Mouse (Mus musculus) right cerebral cortex, postnatal 25 days (tissue): Measurements from ENCODE around the gene Thbs3.
A peak's percentile ranks its signal among the peaks of the same experiment; 100 is the strongest.

ENCODE experiments used
- DNase-seq: peaks from one replicate; pipeline ENCODE4 v3.0.0; 2022

Gene Thbs3

DNA sequence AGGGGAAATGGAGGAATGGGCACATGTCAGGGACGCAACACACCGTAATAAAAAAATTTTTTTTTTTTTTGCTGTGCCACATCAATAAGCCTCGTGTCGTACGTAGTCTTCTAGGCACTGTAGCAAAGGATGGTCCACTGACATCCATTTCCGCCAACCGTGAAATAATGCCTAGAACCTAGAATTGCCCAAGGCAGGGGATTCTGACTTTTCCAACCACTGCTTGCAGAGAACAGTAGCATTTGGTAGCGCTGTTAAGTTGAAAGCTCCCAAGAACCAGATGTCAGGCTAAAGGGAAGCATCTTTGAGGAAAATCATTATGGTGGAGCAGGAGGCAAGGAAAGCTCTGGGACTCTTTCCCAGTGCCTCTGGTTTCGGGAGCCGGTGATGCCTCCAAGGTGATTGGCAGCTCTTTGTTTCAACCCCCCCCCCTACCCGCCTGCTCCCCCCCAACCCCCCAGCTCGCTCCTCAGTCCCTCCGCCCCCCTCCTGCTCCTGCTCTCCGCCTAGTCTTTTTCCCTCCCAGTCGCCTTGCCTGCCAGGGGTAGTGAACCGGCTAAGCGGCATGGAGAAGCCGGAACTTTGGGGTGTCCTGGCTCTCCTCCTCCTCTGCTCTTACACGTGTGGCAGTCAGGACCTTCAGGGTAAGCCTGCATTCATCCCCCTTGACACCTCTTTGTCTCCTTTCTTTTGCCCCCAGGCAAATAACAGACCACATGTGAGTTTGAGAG lies at the start of gene Thbs3:
Gene Thbs3, plus strand, starts transcription at position 500 of the 731 bp plus-strand sequence.
- DNase-seq, result no peak

DNA sequence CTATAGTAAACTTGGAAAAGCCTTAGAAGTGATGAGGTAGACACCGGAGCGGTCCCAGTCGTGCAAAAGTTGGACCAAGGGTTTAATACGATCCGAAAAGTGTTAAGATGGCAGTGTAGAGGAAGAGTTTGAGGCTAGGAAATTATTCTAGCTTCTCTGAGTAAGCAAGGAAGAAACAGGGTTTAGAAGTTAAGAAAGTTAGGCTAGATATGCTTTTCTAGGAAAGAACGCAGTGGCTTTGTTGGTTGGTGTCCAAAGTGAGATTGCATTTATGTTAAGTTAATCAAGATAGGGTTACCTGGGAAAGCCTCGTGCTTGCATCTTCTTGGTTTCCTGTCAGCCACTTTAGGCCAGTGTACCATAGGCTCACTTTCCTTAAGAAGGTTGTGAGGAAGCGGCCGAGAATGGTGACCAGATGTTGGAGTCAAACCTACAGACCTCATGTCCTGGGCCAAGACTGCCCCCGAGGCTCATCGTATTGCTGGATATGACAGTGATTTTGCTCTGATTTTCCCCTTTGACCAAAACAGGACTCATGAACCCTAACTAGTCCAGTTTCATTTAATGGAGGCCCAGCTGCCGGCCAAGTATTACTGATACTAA lies 49.6 kb upstream of the Thbs3 start:
- DNase-seq, result no peak

DNA sequence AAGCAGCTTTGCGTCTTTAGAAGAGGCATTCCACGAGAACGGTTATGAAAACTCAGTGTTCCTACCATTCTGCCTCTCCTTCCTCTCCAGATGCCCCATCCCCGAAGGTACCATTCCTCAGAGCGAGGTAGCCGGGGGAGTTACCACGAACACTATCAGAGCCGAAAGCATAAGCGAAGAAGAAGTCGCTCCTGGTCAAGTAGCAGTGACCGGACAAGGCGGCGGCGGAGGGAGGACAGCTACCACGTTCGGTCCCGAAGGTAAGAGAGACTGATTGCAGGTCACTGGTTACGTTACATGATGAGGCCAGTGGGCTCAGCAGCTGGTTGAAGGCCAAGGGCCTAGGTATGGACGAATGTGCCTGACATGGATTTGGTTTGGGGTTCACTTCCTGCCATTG lies 48.0 kb upstream of the Thbs3 start:
- DNase-seq, result no peak

DNA sequence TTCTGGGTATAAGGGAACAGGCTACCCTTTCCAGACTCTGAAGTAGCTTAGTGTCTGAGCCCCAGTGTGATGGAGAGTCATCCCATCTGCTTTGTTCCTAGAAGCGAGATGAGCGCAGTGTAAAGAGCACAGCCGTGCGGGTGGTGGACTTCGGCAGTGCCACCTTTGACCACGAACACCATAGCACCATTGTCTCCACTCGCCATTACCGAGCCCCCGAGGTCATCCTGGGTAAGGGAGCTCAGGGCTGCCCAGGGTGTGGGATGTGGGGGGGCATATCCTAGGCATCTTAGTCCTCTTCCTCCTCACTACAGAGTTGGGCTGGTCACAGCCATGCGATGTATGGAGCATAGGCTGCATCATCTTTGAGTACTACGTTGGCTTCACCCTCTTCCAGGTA lies 40.1 kb upstream of the Thbs3 start:
- no peak for DNase-seq

DNA sequence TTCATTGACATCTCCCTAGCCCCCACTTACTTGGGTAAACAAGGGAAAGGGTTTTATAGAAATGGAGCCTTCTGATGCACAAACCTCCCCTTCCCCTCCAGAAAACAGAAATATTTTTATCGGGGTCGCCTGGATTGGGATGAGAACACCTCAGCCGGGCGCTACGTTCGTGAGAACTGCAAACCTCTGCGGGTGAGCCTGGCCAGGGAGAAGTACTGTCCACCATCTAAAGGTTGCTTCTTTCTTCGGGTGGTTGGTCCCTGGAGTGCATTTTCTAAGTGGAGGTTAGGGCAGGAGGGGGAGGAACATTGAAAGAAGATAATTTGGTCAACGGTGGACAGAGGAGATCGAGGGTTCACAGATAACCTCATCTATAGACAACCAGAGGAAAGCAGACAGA lies 39.4 kb upstream of the Thbs3 start:
- DNase-seq, result no peak

DNA sequence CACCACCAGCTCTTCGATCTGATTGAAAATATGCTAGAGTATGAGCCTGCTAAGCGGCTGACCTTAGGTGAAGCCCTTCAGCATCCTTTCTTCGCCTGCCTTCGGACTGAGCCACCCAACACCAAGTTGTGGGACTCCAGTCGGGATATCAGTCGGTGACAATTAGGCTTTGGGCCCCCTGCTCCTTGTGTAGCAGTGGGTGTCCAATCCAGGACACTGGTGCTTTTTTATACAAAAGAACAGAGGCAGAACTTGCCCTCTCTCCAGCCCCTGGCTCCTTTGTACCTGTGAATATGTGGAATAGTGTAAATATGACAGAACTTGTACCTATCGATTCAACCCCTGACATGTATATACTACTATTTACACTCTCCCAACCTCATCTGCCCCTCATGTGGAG lies 38.6 kb upstream of the Thbs3 start:
- no peak for DNase-seq

DNA sequence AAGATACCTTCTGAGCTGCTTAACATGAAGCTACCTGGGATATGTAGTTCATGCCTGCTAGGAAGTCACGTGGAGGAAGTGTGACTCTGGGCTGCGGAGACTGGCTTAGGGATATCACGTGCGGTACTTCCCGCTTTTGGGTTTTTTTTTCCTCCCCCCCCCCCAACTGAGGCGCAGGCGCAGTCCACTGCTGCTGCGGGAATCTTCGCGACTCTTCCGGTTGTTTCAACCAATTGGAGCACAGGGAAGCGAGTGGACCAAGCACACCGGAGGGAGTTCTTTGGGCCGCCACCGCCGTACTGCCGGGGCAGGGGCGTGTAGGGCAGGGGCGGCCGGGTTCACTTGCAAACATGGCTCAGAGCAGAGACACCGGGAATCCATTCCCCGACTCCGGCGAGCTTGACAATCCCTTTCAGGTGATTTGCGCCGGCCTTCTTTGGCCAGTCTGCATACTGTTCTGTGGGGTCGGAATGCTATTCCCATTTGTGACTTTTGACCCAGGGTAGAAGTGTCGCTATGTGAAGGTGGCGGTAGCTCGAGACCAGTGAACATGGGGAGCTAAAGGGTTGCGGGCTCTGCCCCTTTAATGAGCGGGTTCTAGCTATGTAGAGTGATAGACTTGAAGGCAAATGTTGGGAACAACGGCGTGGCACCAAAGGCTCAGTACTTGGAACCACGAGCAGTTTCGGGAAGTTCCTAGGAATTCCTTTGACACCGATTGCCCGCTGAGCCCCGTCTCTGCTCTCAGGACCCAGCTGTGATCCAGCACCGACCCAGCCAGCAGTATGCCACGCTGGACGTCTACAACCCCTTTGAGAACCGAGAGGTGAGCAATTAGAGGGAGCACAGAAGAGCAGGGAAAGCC lies 37.5 kb upstream of the Thbs3 start, which contains the start of gene Scamp3:
Gene Scamp3, plus strand, starts transcription at position 232 of the 865 bp plus-strand sequence.
- peak; percentile 86 for DNase-seq

DNA sequence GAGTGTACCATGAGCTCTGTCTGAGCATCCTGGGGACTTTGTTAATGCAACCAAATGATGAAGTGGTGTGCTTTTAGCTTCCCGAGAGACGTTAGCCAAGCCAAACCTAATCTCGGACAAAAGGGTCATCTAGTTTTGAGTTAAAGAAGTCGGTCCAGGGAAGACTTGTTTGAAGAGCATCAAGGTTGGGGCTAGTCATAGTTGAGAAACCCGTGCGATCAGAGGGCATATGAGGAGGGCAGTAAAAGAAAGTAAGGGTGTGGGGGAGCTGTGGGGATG lies 36.9 kb upstream of the Thbs3 start:
- no peak for DNase-seq

DNA sequence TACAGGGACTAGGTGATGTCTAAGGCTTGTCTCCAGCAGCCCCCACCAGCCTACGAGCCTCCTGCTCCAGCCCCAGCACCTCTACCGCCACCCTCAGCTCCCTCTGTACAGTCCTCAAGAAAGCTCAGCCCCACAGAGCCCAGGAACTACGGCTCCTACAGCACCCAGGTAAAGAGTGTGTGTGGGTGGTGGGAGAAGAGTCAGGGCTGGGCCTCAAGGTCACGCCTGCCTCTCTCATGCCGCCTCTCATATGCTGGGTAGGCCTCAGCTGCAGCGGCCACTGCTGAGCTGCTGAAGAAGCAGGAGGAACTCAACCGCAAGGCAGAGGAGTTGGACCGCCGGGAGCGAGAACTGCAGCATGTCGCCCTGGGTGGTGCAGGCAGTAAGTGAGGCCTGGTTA lies 35.9 kb upstream of the Thbs3 start:
- no peak for DNase-seq

DNA sequence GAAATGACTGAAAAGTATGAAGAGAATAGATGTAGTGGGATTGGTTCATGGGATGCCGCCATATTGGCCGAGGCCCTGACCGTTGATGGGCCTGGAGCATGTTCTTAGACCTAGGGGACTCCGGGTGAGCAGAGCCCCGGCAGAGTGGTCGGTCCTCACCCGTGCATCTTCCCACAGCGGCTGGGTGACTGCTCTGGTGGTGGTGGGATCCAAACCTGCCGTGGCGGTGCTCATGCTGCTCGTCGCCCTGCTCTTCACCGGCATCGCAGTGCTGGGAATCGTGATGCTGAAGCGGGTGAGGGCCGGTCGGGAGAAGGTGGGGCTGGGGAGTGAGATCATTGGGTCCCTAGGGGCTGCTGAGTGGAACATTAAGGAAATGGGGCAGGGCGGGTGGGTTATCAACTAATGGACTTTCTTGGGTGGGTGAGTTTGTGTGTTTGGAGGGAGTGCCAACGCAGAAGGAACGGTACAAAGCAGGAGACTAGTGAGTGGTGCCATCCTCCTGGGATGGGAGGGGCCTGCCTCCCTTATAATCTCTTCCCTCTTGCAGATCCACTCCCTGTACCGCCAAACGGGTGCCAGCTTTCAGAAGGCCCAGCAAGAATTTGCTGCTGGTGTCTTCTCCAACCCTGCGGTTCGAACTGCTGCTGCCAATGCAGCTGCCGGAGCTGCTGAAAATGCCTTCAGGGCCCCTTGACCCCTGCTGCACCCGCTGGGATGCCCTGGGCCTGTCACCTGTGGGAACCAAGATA lies 33.1 kb upstream of the Thbs3 start:
- DNase-seq, result no peak

DNA sequence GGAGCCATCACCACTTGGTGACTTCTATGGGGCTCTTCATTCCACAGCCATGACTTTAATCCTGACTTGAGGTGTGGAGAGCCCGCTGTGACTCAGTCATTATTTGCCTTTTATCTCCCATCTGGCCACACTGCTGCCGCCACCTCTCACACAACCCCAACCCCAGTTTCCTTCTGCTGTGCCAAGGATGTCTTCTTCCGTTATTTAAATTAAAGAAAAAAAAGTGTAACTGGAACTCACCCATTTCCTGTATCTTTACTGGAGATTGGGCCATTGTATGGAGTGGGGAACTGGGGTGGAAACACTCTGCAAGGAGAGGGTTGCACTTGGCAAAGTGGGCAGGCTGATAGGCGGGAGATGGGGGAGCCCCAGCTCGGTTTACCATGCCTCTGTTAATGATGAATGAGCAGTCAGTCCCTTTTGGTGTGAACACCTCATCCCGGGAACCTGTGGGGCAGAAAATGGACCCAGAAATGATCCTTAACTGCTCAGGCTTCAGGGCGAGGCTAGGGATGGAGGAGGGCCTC lies 32.4 kb upstream of the Thbs3 start:
- DNase-seq, result no peak

DNA sequence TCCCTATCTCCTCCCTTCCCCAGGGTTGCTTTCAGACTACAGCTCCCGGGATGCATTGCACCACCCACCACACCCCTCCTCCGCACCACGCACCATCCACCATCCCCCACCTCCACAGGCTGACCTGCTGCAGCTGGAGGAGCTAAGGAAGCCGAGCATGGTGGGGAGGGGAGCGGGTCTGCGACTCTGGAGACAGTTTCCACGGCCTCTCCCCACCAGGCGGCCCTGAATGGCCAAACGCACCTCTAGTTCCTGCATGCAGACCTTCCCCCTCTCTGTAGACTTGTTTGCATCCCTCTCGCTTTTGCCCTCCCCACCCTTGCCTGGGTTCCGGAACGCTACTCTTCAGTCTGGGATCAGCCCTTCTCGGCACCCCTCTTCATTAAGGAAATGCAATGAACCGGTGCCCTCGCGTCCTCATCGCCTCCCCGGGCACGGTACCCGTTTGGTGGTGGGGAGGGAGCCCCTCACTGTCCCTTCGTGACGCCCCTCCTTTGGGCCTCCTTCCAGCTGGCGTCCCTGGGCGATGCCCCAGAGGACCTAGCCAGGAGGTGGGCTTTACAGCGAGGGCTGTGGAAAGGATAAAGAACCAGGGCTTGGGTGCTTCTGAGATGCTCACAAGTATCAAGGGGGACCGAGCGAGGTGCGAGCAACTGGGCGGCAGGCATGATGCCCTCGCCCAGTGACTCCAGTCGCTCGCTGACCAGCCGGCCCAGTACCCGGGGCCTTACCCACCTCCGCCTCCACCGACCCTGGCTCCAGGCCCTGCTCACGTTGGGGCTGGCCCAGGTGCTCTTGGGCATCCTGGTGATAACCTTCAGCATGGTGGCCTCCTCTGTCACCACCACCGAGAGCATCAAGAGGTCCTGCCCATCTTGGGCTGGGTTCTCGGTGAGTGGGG lies 31.7 kb upstream of the Thbs3 start, which contains the start of gene Fam189b:
Gene Fam189b, plus strand, starts transcription at position 86 of the 901 bp plus-strand sequence.
- peak; percentile 94 for DNase-seq

DNA sequence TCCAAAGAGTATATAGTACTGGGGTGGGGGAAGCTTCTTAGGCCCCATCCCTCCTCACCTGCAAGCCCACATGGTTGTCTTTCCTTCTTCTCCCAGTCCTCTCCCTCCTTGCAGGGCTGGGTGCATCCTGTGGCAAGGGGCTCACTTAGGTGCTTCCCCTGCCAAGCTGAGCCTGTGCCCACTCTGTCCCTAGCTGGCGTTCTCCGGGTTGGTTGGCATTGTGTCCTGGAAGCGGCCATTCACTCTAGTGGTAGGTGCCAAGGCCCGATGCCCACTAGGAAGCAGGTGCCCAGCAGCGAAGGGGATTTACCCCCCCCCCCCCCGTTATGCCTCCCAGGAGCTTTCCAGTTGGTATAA lies 31.0 kb upstream of the Thbs3 start:
- peak; percentile 41 for DNase-seq

DNA sequence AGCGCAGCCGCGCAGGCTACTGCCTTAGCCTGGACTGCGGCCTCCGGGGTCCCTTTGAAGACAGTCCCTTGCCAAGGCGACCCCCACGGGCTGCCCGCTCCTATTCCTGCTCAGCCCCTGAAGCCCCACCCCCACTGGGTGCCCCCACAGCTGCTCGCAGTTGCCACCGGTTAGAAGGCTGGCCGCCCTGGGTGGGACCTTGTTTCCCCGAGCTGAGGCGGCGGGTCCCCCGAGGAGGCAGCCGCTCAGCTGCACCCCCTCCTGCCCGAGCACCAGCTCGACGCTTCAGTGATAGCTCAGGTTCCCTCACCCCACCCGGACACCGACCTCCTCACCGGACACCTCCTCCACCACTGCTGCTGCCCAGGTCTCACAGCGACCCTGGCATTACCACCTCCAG lies 27.8 kb upstream of the Thbs3 start:
- DNase-seq, result no peak

DNA sequence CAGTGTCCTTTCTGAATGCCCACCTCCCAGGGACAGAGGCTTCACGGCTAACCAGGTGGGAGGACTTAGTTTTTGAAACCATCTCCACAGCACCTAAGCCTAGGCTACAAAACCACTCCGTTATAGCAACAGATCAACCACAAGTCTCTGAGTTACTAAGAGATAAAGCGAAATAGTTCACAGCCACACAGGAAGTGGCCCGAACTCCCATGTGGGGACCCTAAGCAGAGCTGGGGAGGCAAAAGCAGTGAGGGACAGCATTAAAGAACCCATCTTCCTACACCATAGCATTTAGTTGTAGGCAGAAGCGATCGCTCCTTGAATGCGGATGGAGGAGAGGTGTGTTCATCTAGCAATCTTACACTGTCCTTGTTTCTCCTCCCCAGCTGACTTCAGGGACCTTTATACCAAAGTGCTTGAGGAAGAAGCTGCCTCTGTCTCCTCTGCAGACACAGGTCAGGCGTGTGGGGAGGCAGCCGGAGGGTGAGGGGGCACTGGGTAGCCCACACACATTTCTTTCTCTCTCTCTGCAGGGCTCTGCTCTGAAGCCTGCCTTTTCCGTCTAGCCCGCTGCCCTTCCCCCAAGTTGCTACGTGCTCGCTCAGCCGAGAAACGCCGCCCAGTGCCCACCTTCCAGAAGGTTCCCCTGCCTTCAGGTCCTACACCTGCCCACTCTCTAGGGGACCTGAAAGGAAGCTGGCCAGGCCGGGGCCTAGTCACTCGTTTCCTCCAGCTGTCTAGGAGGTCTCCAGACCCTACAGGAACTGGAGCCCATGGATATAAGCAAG lies 27.1 kb upstream of the Thbs3 start:
- DNase-seq, result no peak

DNA sequence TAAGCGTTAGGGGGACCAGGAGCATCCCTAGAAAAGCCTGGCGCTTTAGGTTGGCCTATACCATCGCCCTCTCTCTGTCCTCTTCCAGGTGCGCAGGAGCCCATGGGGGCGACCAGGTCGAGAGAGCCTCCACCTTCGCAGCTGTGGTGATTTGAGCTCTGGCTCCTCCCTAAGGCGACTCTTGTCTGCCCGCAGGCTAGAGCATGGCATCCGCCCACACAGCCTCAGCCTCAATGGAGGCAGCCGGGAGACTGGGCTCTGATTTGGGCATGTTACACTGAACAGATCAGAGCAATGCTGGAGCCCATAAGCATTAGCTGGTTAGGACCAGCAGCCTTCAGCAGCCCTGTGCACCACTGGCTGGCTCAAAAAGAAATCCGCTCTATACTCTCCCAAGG lies 26.5 kb upstream of the Thbs3 start:
- DNase-seq, result no peak

DNA sequence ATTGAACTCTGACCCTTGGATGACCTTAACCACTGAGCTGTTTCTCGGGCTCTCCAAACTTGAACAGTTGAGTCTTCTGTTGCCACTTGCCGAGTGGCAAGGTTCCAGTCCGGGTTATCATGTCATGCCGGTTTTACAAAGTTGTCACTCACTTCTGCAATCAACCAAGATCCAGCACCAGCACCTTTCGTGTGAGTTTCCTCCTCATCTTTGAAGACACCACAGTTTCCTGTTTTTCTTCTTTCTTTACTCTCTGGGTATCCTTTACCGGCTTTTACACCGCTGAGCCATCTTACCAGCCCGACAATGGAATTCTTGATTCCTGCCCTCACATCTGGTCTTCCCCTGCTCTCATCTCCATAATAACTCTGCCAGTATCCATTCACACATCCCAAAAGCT lies 24.5 kb upstream of the Thbs3 start:
- no peak for DNase-seq

DNA sequence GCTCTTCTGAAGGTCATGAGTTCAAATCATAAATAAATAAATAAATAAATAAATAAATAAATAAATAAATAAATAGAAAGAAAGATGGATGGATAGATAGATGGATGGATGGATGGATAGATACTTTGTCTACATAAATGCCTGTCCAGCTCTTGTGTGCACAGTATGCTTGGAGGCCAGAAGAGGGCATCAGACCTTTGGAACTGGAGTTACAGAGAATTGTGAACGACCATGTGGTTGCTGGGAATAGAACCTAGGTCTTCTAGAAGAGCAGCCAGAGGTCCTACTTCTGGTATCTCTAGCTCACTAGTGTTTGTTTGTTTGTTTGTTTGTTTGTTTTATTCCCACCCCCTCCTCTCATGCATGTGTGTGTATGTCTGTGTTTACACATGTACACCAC lies 21.6 kb upstream of the Thbs3 start:
- DNase-seq, result no peak

DNA sequence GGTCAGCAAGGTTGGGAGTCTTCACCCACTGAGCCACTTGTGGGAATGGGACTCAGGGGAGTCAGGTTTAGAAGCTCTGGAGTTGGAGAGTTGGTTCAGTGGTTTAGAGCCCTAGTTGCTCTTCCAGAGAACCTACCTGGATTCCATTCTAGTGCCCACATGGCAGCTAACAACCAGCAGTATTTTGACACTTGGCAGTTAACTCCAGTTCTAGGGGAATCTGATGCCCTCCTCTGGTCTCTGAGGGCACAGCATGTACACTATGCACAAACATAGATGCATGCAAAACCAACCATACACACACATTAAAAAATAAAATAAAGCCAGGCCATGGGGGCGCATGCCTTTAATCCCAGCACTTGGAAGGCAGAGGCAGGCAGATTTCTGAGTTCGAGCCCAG lies 21.1 kb upstream of the Thbs3 start:
- no peak for DNase-seq

DNA sequence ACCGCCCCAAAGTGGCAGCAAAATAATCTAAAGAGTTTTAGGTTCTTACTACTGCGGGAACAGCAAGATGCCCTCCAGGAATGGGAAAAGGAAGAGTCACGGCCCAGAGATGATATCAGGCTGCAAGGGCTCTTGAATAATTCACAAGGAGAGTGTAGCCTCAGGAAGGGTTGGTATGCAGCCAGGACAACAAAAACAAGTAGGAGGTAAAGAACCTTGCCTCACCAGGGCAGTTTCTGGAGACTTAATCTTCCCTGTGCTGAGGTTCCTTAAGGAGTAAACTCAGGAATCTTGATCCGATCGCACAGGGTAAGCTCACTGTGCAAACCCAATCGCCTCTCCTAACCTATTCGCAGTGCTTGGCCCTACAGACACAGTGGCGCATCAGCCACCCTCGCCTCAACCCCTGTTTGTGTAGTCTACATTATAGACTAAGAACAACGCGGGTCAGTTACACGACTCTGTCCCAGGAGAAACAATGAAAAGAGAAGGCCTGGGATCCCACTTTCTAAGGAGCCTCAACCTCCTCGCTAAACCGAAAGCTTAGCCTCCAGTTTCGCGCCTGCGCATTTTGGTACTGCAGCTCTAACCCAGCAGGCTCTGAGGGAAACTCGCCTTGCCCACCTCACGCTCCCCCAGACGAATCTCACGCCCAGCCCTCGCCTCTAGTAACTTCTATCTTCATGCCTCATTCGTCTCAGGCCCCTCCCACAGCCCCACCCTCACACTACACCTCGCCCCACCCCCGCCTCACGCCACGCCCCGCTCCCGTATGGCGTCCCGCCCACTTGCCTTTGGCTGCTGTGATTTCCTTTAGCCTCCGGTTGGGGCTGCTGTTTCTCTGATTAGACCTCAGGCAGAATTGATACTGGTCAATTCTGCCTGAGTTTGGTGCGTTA lies 18.8 kb upstream of the Thbs3 start:
- DNase-seq, result peak; percentile 83
